Mouse (Mus musculus): ENCODE data around the gene Klrk1. TPM values are rescaled to one million over a fixed set of nuclear protein-coding genes. Genes with fewer than 3 reads are reported as not detected.

The Klrk1 gene
- polyA plus RNA-seq, 1 experiment from 2014 or later: 0.13 TPM

- no peaks in the 10 kb centered on the region for H3K27me3 ChIP-seq
- 88% methylated on average over 2 of the region's 2 CpGs for whole genome bisulfite sequencing
- no peaks in the 10 kb centered on the region for H3K4me1 ChIP-seq
- no peaks in the 10 kb centered on the region for H3K9me3 ChIP-seq
- no peaks in the 10 kb centered on the region for H3K36me3 ChIP-seq (replicated peaks)
- no peak overlapping the region for H3K27ac ChIP-seq
- no peak overlapping the region for H3K9ac ChIP-seq
- H3K4me2 ChIP-seq: no peak overlapping the region
- ATAC-seq (ENCODE audit: low FRiP score): no peak
- no peak overlapping the region for H3K4me3 ChIP-seq (replicated peaks)
These were observed 58.4 kb downstream of the Klrk1 start for GRCm38 (mm10) chr6:129565257-129565656.

Other genes starting within 250 kb of the Klrk1 start
- not detected in 2 replicates for gene Clec12b, start 238.0 kb downstream of the Klrk1 start, polyA plus RNA-seq (2016; fragmentation: Nextera tagmentation; extraction: Ambion mirVana)
- 5.8 and 7.1 TPM in 2 replicates for gene Clec1b, start 226.6 kb downstream of the Klrk1 start, polyA plus RNA-seq (2016; fragmentation: Nextera tagmentation; extraction: Ambion mirVana)
- 0.19 and 0.23 TPM in 2 replicates for gene Clec9a, start 215.0 kb downstream of the Klrk1 start, polyA plus RNA-seq (2016; fragmentation: Nextera tagmentation; extraction: Ambion mirVana)
- 1.2 TPM in 2 replicates for gene Clec1a, start 171.9 kb downstream of the Klrk1 start, polyA plus RNA-seq (2016; fragmentation: Nextera tagmentation; extraction: Ambion mirVana)
- not detected in 2 replicates for gene Olr1, start 116.7 kb downstream of the Klrk1 start, polyA plus RNA-seq (2016; fragmentation: Nextera tagmentation; extraction: Ambion mirVana)
- not detected in 2 replicates for gene Tmem52b, start 111.3 kb downstream of the Klrk1 start, polyA plus RNA-seq (2016; fragmentation: Nextera tagmentation; extraction: Ambion mirVana)
- 83.6 and 97.2 TPM in 2 replicates for gene Gabarapl1, start 90.7 kb downstream of the Klrk1 start, polyA plus RNA-seq (2016; fragmentation: Nextera tagmentation; extraction: Ambion mirVana)
- gene Klre1, start 46.0 kb downstream of the Klrk1 start, polyA plus RNA-seq (2016; fragmentation: Nextera tagmentation; extraction: Ambion mirVana): not detected in 2 replicates
- gene Klrd1, start 32.1 kb downstream of the Klrk1 start, polyA plus RNA-seq (2016; fragmentation: Nextera tagmentation; extraction: Ambion mirVana): not detected in 2 replicates
- not detected in 2 replicates for gene Klrc3, start 19.5 kb upstream of the Klrk1 start, polyA plus RNA-seq (2016; fragmentation: Nextera tagmentation; extraction: Ambion mirVana)
- gene Klrc2, start 36.8 kb upstream of the Klrk1 start, polyA plus RNA-seq (2016; fragmentation: Nextera tagmentation; extraction: Ambion mirVana): not detected in 2 replicates
- gene Klrc1, start 55.1 kb upstream of the Klrk1 start, polyA plus RNA-seq (2016; fragmentation: Nextera tagmentation; extraction: Ambion mirVana): not detected in 2 replicates
- not detected in 2 replicates for gene Klri1, start 93.3 kb upstream of the Klrk1 start, polyA plus RNA-seq (2016; fragmentation: Nextera tagmentation; extraction: Ambion mirVana)
- gene Klri2, start 116.6 kb upstream of the Klrk1 start, polyA plus RNA-seq (2016; fragmentation: Nextera tagmentation; extraction: Ambion mirVana): not detected in 2 replicates
- gene Gm156, start 160.4 kb upstream of the Klrk1 start, polyA plus RNA-seq (2016; fragmentation: Nextera tagmentation; extraction: Ambion mirVana): not detected in 2 replicates
- gene Gm17631, start 238.8 kb upstream of the Klrk1 start, polyA plus RNA-seq (2016; fragmentation: Nextera tagmentation; extraction: Ambion mirVana): not detected in 2 replicates

Data from forebrain, embryonic 12.5 days (tissue).